Mouse (Mus musculus): ENCODE results near the gene Chst8. TPM values are rescaled to one million over a fixed set of nuclear protein-coding genes. Genes with fewer than 3 reads are reported as not detected.

Gene Chst8
- total and polyA plus RNA-seq, 3 experiments = 0.22 TPM; not detected in 2

DNA sequence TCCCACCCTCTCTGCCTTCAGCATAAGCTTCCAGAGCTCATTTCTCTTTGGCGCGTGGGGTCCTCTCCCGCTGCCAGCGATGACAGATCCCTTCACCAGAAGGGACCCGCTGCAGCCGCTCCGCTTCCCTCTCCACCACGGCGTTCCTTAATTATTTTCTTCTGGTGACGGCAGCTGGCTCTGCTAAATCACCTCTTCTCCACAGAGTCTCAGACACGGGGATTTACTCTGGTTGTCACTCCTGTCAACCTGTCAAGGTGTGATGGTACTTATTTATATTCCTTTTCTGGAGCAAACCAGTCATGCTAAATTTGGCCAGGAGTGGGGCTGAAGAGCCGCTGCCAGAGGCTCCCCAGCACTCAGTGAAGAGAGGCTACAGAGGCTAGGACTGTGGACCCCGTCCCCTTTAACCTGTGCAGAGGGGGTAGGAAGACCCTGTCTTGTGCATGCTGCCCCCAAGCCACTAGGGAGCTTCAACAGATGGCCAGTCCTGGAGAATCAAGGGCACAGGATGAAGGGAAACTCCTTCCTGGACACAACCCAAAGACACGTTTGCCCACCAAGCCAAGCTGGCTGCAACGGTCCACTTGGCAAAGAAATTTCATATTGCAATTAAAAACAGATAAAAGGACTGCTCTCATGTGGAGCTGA, 131.6 kb downstream of the Chst8 start:
- no peak for TF ChIP-seq POLR2AphosphoS5 (IDR thresholded peaks at IDR 0.05; ENCODE audit: insufficient replicate concordance, low read depth, low read length)
- TF ChIP-seq GATA1 (IDR thresholded peaks at IDR 0.05; ENCODE audit: borderline replicate concordance, low read length) = no peak
- no peak for TF ChIP-seq GATA2 (IDR thresholded peaks at IDR 0.05; ENCODE audit: borderline replicate concordance, low read depth, low read length)
- no peak for TF ChIP-seq CTCF (IDR thresholded peaks at IDR 0.05; ENCODE audit: low read depth, low read length)
- Histone ChIP-seq H3K4me3 (ENCODE audit: low read depth, low read length) (no peak overlapping the region), H3K36me3 (replicated peaks) (no peaks in the 10 kb centered on the region), H3K9me3 (replicated peaks) (peaks cover 55% of the 10 kb centered on the region), H3K27me3 (ENCODE audit: insufficient read depth, low read length) (no peaks in the 10 kb centered on the region), H3K4me1 (ENCODE audit: insufficient read depth, low read depth, low read length) (no peaks in the 10 kb centered on the region)
- DNase-seq (ENCODE audit: low spot score) (no peak), ATAC-seq (ENCODE audit: extremely low read depth, insufficient number of reproducible peaks, low FRiP score, poor library complexity, severe bottlenecking) (no peak)

DNA sequence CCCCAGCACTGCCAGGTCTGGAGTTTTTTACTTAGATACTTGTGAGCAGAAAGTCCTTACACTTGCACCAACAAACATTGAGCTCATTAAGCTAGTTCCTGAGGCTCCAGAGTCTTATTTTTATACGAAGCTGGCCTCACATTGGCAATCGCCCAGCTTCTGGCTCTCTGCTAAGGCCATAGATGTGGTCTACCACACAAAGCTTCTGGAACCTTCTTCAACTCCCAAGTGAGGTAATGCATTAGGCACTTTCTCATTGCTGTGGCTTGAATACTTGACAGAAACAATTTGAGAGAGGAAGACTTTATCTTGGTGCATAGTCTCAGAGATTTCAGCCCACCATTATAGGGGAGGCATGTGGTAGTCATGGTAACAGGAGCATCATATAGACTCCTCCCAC, 132.6 kb downstream of the Chst8 start:
- ATAC-seq (ENCODE audit: extremely low read depth, insufficient number of reproducible peaks, low FRiP score, poor library complexity, severe bottlenecking) = no peak
- H3K9me3 ChIP-seq (replicated peaks) = peaks cover 55% of the 10 kb centered on the region
- H3K27me3 ChIP-seq (ENCODE audit: insufficient read depth, low read length) = no peaks in the 10 kb centered on the region
- no peak overlapping the region for H3K4me3 ChIP-seq (ENCODE audit: low read depth, low read length)
- DNase-seq (ENCODE audit: low spot score) = no peak
- H3K4me1 ChIP-seq (ENCODE audit: insufficient read depth, low read depth, low read length) = no peaks in the 10 kb centered on the region
- H3K36me3 ChIP-seq (replicated peaks) = no peaks in the 10 kb centered on the region
- TF ChIP-seq CTCF (IDR thresholded peaks at IDR 0.05; ENCODE audit: low read depth, low read length) (no peak), GATA2 (IDR thresholded peaks at IDR 0.05; ENCODE audit: borderline replicate concordance, low read depth, low read length) (no peak), TAL1 (conservative IDR thresholded peaks at IDR 0.05; ENCODE audit: low read depth, low read length) (no peak), GATA1 (IDR thresholded peaks at IDR 0.05; ENCODE audit: borderline replicate concordance, low read length) (no peak), POLR2AphosphoS5 (IDR thresholded peaks at IDR 0.05; ENCODE audit: insufficient replicate concordance, low read depth, low read length) (no peak)

DNA sequence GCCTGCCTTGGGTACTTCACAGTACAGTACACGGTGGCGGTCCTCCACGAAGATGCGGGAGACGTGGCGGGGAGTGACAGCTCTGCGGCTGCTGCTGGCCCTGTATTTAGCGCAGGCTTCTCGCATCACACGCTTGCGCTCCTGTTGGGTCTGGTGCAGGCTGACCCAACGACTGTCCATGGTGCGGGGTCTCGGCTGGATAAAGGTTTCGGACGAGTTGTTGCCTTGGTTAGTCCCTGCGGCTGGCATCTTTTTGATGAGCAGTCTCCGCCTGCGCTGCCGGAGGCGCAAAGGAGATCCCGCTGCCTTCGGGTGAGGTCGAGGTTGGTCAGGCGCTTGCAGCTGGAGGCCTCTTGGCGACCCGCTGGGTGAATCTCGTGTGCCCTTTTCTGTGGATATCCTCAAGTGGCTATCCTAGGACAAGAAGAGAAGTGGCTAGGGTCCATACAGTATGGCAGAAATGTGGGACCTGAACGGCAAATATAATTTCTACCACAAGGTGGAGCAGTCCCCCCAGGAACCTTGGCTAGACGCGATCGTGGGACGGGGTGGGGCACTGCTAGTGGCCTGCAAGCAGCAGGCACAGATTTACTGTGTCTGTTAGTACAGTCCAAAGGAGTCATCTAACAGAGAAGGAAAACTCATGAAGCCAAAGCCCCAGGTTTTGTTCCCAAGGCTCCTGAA, 136.5 kb downstream of the Chst8 start:
- Histone ChIP-seq H3K36me3 (replicated peaks) (no peaks in the 10 kb centered on the region), H3K4me3 (ENCODE audit: low read depth, low read length) (peak overlapping the region; percentile 15; the same call in 1 of the 2 replicates), H3K4me1 (ENCODE audit: insufficient read depth, low read depth, low read length) (no peaks in the 10 kb centered on the region), H3K9me3 (replicated peaks) (peaks cover 70% of the 10 kb centered on the region), H3K27me3 (ENCODE audit: insufficient read depth, low read length) (no peaks in the 10 kb centered on the region)
- DNase-seq (ENCODE audit: low spot score) (no peak), ATAC-seq (ENCODE audit: extremely low read depth, insufficient number of reproducible peaks, low FRiP score, poor library complexity, severe bottlenecking) (no peak)
- TF ChIP-seq GATA2 (IDR thresholded peaks at IDR 0.05; ENCODE audit: borderline replicate concordance, low read depth, low read length) = no peak
- no peak for TF ChIP-seq POLR2AphosphoS5 (IDR thresholded peaks at IDR 0.05; ENCODE audit: insufficient replicate concordance, low read depth, low read length)
- no peak for TF ChIP-seq GATA1 (IDR thresholded peaks at IDR 0.05; ENCODE audit: borderline replicate concordance, low read length)
- TF ChIP-seq CTCF (IDR thresholded peaks at IDR 0.05; ENCODE audit: low read depth, low read length) = no peak
- TF ChIP-seq TAL1 (conservative IDR thresholded peaks at IDR 0.05; ENCODE audit: low read depth, low read length) = no peak

DNA sequence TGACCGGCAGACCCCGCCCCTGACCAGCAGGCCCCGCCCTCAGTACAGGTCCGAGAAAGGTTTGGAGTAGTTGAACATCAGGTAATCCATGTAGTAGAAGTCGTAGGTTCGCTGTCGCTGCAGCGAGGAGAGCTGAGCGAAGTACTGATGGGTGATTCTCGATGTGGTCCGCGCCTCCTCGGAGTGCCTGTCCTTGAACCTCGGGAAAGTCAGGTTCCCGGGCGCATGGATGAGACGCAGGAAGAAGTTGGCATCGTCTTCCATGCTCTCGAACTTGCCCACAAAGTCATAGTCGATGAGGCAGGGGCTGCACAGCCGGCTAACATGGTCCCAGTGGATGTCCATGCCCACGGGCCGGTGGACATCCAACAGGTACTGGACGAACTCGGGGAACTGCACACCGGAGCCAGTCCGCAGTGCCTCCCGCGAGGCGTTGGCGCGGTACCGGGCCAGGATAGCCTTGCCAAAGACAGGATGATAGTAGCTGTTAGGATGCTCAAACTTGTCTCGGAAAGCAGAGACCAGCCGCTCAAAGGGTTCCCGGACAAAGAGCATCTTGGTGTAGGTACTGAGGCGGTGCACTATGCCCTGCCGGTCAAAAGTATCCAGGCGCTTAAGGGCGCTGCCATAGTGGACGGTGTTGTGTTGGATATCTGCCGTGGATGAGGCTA, 137.3 kb downstream of the Chst8 start:
- peak overlapping the region; percentile 15; the same call in 1 of the 2 replicates for H3K4me3 ChIP-seq (ENCODE audit: low read depth, low read length)
- no peaks in the 10 kb centered on the region for H3K27me3 ChIP-seq (ENCODE audit: insufficient read depth, low read length)
- no peaks in the 10 kb centered on the region for H3K36me3 ChIP-seq (replicated peaks)
- TF ChIP-seq GATA1 (IDR thresholded peaks at IDR 0.05; ENCODE audit: borderline replicate concordance, low read length) (no peak), GATA2 (IDR thresholded peaks at IDR 0.05; ENCODE audit: borderline replicate concordance, low read depth, low read length) (no peak), CTCF (IDR thresholded peaks at IDR 0.05; ENCODE audit: low read depth, low read length) (no peak), TAL1 (conservative IDR thresholded peaks at IDR 0.05; ENCODE audit: low read depth, low read length) (no peak), POLR2AphosphoS5 (IDR thresholded peaks at IDR 0.05; ENCODE audit: insufficient replicate concordance, low read depth, low read length) (no peak)
- H3K9me3 ChIP-seq (replicated peaks) = peaks cover 70% of the 10 kb centered on the region
- DNase-seq (ENCODE audit: low spot score) = no peak
- H3K4me1 ChIP-seq (ENCODE audit: insufficient read depth, low read depth, low read length) = no peaks in the 10 kb centered on the region
- no peak for ATAC-seq (ENCODE audit: extremely low read depth, insufficient number of reproducible peaks, low FRiP score, poor library complexity, severe bottlenecking)

DNA sequence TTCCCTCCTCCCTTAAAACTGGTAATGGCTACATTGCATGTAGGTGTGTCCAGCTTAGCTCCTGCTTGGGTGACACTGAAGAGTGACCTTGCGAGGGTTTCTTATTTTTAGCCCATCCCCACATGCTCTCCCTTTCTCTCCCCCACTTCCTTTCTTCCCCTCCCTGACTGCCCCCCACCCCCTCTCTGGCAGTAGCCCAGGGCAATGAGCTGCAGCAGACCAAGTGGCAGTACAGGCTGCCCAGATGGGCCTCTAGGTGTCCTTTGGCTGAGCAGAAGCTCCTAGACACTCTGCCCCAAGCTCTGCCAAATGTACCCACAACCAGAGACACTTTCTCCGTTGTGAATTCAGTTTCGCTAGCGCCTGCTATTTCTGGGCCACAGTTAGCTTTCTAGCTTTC, 139.6 kb downstream of the Chst8 start:
- DNase-seq (ENCODE audit: low spot score) (no peak), ATAC-seq (ENCODE audit: extremely low read depth, insufficient number of reproducible peaks, low FRiP score, poor library complexity, severe bottlenecking) (no peak)
- peaks cover 81% of the 10 kb centered on the region for H3K9me3 ChIP-seq (replicated peaks)
- H3K36me3 ChIP-seq (replicated peaks) = no peaks in the 10 kb centered on the region
- H3K4me1 ChIP-seq (ENCODE audit: insufficient read depth, low read depth, low read length) = no peaks in the 10 kb centered on the region
- H3K4me3 ChIP-seq (ENCODE audit: low read depth, low read length) = no peak overlapping the region
- H3K27me3 ChIP-seq (ENCODE audit: insufficient read depth, low read length) = no peaks in the 10 kb centered on the region
- no peak for TF ChIP-seq GATA2 (IDR thresholded peaks at IDR 0.05; ENCODE audit: borderline replicate concordance, low read depth, low read length)
- TF ChIP-seq CTCF (IDR thresholded peaks at IDR 0.05; ENCODE audit: low read depth, low read length) = no peak
- no peak for TF ChIP-seq TAL1 (conservative IDR thresholded peaks at IDR 0.05; ENCODE audit: low read depth, low read length)
- no peak for TF ChIP-seq GATA1 (IDR thresholded peaks at IDR 0.05; ENCODE audit: borderline replicate concordance, low read length)

DNA sequence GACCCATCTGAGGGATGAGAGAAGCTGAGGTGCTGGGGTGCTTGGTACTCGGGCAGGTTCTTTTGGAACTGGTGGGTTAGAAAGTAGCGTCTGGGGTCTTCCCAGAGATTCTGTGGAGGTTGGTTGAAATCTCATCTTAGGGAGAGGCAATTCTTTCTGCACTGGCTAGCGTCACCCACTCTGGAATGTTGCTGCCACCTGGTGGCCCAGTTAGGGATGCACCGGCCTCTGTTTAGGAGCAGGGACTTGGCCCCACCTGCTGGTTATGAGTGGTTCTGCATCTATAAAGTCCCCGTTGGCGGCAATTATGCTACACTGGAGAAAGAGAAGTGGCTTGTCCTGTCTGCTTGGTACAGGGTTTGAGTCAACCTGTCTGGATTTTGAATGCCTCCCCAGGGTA, 140.6 kb downstream of the Chst8 start:
- DNase-seq (ENCODE audit: low spot score) (no peak), ATAC-seq (ENCODE audit: extremely low read depth, insufficient number of reproducible peaks, low FRiP score, poor library complexity, severe bottlenecking) (no peak)
- TF ChIP-seq GATA1 (IDR thresholded peaks at IDR 0.05; ENCODE audit: borderline replicate concordance, low read length) (no peak), GATA2 (IDR thresholded peaks at IDR 0.05; ENCODE audit: borderline replicate concordance, low read depth, low read length) (no peak), CTCF (IDR thresholded peaks at IDR 0.05; ENCODE audit: low read depth, low read length) (no peak; the same call in 1 of the 2 replicates), POLR2AphosphoS5 (IDR thresholded peaks at IDR 0.05; ENCODE audit: insufficient replicate concordance, low read depth, low read length) (no peak), TAL1 (conservative IDR thresholded peaks at IDR 0.05; ENCODE audit: low read depth, low read length) (no peak)
- Histone ChIP-seq H3K36me3 (replicated peaks) (no peaks in the 10 kb centered on the region), H3K4me1 (ENCODE audit: insufficient read depth, low read depth, low read length) (no peaks in the 10 kb centered on the region), H3K9me3 (replicated peaks) (peaks cover 89% of the 10 kb centered on the region), H3K27me3 (ENCODE audit: insufficient read depth, low read length) (no peaks in the 10 kb centered on the region), H3K4me3 (ENCODE audit: low read depth, low read length) (no peak overlapping the region)
